Mouse (Mus musculus): ENCODE data around the gene Tomm6.

The Tomm6 gene

DNA sequence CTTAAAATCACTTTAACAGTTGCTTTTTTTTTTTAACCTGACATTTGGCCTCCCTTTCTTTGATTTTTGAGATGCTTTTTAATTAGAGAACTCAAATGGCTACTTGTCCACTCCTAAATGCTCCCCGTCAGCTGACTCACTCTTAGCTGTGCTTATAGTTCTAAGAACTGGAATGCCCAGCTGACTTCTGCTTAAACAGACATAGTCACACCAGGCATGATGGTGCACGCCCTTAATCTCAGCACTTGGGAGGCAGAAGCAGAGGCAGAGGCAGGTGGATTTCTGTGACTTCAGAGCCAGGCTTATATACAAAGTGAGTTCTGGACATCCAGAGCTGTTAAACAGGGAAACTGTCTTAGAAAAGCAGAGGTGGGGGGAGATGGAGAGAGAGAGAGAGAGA is 36.2 kb downstream of the Tomm6 start:
- DNase-seq (ENCODE audit: low read depth) = no peak

DNA sequence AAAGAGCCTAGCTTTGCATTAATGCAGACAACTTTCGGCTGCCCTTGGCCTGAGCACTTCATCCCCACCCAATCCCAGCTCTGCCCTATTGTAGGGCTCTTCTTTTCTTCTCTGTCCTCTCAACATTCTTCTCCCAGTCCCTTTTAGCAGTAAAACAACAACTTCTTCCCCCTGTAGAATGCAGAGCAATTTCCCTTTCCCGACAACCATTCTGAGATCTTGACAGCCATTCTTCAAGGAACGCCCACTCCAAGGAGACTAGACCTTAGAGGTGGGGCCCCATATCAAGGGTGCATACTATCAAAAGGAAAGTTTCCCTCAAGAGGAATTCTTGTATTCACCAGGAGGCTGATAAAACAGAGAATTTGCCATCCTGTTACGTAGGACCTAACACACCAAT is 39.2 kb downstream of the Tomm6 start:
- DNase-seq (ENCODE audit: low read depth) = no peak

DNA sequence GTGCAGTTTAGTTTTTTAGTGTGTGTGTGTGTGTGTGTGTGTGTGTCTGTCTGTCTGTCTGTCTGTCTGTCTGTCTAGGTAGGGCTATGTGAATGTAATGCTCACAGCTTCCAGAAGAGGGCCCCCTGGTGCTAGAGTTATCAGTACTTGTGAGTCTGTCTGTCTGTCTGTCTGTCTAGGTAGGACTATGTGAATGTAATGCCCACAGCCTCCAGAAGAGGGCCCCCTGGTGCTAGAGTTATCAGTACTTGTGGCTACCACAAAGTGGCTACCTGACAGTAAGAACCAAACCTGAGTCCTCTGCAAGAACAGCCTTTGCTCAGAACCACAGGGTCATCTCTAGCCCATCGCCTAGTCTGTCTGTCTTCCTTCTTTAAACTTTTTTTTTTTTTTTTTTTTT is 41.5 kb downstream of the Tomm6 start:
- DNase-seq (ENCODE audit: low read depth) = peak; percentile 91

DNA sequence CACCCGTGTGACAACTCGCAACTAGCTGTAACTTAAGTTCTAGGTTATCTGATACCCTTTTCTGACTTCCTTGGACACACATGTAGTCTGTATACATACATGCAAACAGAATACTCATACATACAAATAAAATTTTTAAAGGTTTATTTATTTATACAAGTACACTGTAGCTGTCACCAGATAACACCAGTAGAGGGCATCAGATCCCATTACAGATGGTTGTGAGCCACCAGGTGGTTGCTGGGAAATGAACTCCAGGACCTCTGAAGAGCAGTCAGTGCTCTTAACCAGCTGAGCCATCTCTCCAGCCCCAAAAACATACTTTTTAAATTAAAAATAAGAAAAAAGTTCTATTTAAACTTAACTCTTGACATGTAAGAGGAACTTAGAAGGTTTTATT is 45.2 kb downstream of the Tomm6 start:
- peak; percentile 31 for DNase-seq (ENCODE audit: low read depth)

Data from induced T-regulatory cell, adult 2 months (primary cell).